8 mouse cellular contexts compared by ENCODE assay signal in genomic region chr4:133085011-133085782, GRCm38 (mm10). TPM values are rescaled to one million over a fixed set of nuclear protein-coding genes. Genes with fewer than 3 reads are reported as not detected.
DNase-seq lines count a peak whose midpoint lies in the region; ATAC-seq lines count a peak whose summit lies in the region.

No protein-coding gene starts in this region.

- peak overlapping the region; percentile 59 for H3K9ac ChIP-seq in embryonic facial prominence, embryonic 12.5 days
- 0 out of 2 replicates have a peak overlapping the region, but pooled peaks have one; percentile 23 for H3K9ac ChIP-seq in hindbrain, embryonic 11.5 days (ENCODE audit: low read depth, low read length)
- H3K9ac ChIP-seq in stomach, embryonic 14.5 days (replicated peaks; ENCODE audit: low read depth, low read length) = peak overlapping the region; percentile 18

- no peaks in the 10 kb centered on the region for H3K36me3 ChIP-seq in embryonic facial prominence, embryonic 12.5 days
- H3K36me3 ChIP-seq in hindbrain, embryonic 11.5 days (ENCODE audit: control insufficient read depth, insufficient read depth, low read length) = no peaks in the 10 kb centered on the region
- peaks cover 4% of the 10 kb centered on the region; the same call in 1 of the 2 replicates for H3K36me3 ChIP-seq in stomach, embryonic 14.5 days (ENCODE audit: control insufficient read depth, insufficient read depth, low read length)

- H3K27me3 ChIP-seq in embryonic facial prominence, embryonic 12.5 days = no peaks in the 10 kb centered on the region
- peaks cover 10% of the 10 kb centered on the region for H3K27me3 ChIP-seq in hindbrain, embryonic 11.5 days (ENCODE audit: control insufficient read depth, insufficient read depth, low read length)
- no peaks in the 10 kb centered on the region for H3K27me3 ChIP-seq in stomach, embryonic 14.5 days (ENCODE audit: control insufficient read depth, insufficient read depth, low read length)

- peaks cover 50% of the 10 kb centered on the region for H3K4me1 ChIP-seq in embryonic facial prominence, embryonic 12.5 days
- peaks cover 13% of the 10 kb centered on the region for H3K4me1 ChIP-seq in hindbrain, embryonic 11.5 days (replicated peaks; ENCODE audit: control insufficient read depth, insufficient read depth, low read length)
- peaks cover 56% of the 10 kb centered on the region for H3K4me1 ChIP-seq in stomach, embryonic 14.5 days (ENCODE audit: control insufficient read depth, insufficient read depth, low read length)

- peak overlapping the region; percentile 42 for H3K4me3 ChIP-seq in embryonic facial prominence, embryonic 12.5 days
- peak overlapping the region; percentile 25 for H3K4me3 ChIP-seq in hindbrain, embryonic 11.5 days (ENCODE audit: low read depth, low read length)
- H3K4me3 ChIP-seq in stomach, embryonic 14.5 days (ENCODE audit: low read depth, low read length) = peak overlapping the region; percentile 30

- no peaks in the 10 kb centered on the region for H3K9me3 ChIP-seq in embryonic facial prominence, embryonic 12.5 days
- H3K9me3 ChIP-seq in hindbrain, embryonic 11.5 days (ENCODE audit: control insufficient read depth, low read length) = no peaks in the 10 kb centered on the region
- H3K9me3 ChIP-seq in stomach, embryonic 14.5 days (ENCODE audit: control insufficient read depth, low read depth, low read length) = no peaks in the 10 kb centered on the region

- peak overlapping the region; percentile 76 for H3K27ac ChIP-seq in embryonic facial prominence, embryonic 12.5 days
- peak overlapping the region; percentile 30 for H3K27ac ChIP-seq in hindbrain, embryonic 11.5 days (ENCODE audit: low read depth, low read length)
- H3K27ac ChIP-seq in stomach, embryonic 14.5 days (ENCODE audit: low read length) = peak overlapping the region; percentile 96

- ATAC-seq in embryonic facial prominence, embryonic 12.5 days (ENCODE audit: insufficient number of reproducible peaks, insufficient read depth, low FRiP score, low TSS enrichment) = no peak
- ATAC-seq in hindbrain, embryonic 11.5 days (ENCODE audit: low FRiP score) = peak; percentile 51; the same call in 1 of the 2 replicates
- peak; percentile 57 for ATAC-seq in stomach, embryonic 14.5 days (ENCODE audit: insufficient number of reproducible peaks, insufficient read depth, low FRiP score, low read depth)

- under 1% methylated on average over 53 of the region's 53 CpGs for WGBS in embryonic facial prominence, embryonic 12.5 days
- 2% methylated on average over 40 of the region's 53 CpGs for WGBS in hindbrain, embryonic 11.5 days
- WGBS in stomach, embryonic 14.5 days = 1% methylated on average over 51 of the region's 53 CpGs

- DNase-seq in embryo, embryonic 10 days (ENCODE audit: low spot score) = peak; percentile 44
- no peak for DNase-seq in embryo, embryonic 9.5 days (ENCODE audit: extremely low spot score)
- DNase-seq in ZHBTc4 (ENCODE audit: low read depth, low spot score) = peak; percentile 68
- peak; percentile 58 for DNase-seq in hindbrain, embryonic 11.5 days (ENCODE audit: low spot score)
- peak; percentile 63 for DNase-seq in left cerebral cortex, adult 11 months (ENCODE audit: low spot score)
- DNase-seq in mesoderm, embryonic 11.5 days (ENCODE audit: low read depth, low spot score) = peak; percentile 64

- H3K4me2 ChIP-seq in embryonic facial prominence, embryonic 12.5 days (replicated peaks) = peak overlapping the region; percentile 97
- H3K4me2 ChIP-seq in hindbrain, embryonic 11.5 days (replicated peaks; ENCODE audit: low read depth, low read length) = peak overlapping the region; percentile 78
- peak overlapping the region; percentile 75 for H3K4me2 ChIP-seq in stomach, embryonic 14.5 days (replicated peaks; ENCODE audit: low read depth, low read length)

RNA-seq across cellular contexts. Expression of gene Wasf2, which starts 45.1 kb away (rescaled TPM):
- 78.8 and 88.4 TPM in 2 replicates for polyA plus RNA-seq in embryonic facial prominence, embryonic 12.5 days (2016; fragmentation: Nextera tagmentation; extraction: Ambion mirVana)
- polyA plus RNA-seq in hindbrain, embryonic 11.5 days (2014; fragmentation: Nextera tagmentation; extraction: Ambion mirVana) = 34.6 and 58.4 TPM in 2 replicates
- 120 and 124 TPM in 2 replicates for polyA plus RNA-seq in stomach, embryonic 14.5 days (2014; fragmentation: Nextera tagmentation; extraction: Ambion mirVana)

Comparison
In these comparisons a context has a peak if more than half of its experiments do, and no peak if none do; other contexts are left out.
1. H3K27ac ChIP-seq: peak in every context shown above with its lines; median percentile 96 in stomach, embryonic 14.5 days; 76 in embryonic facial prominence, embryonic 12.5 days; 30 in hindbrain, embryonic 11.5 days.